Mouse (Mus musculus) spleen, adult 2 months (tissue): Measurements from ENCODE around the gene Gm14139.
"Not testable (repeated sequence)": the region's sequence is repeated elsewhere in the genome, so short reads cannot be mapped to it uniquely, and the experiment has no call there.

Source experiments
- CTCF ChIP-seq: fragments of 200-500 bp; IDR thresholded peaks from 2 replicates; pipeline ENCODE4 v1.5.1; 2011; ENCODE audit warnings: mild to moderate bottlenecking, inconsistent platforms; ENCODE audit not compliant: insufficient read depth, insufficient read length, insufficient replicate concordance; ENCODE audit errors: extremely low read depth
- POLR2A ChIP-seq: fragments of 200-500 bp; IDR thresholded peaks from 2 replicates; pipeline ENCODE4 v1.6.1; 2011; ENCODE audit warnings: low read depth, low read length, inconsistent platforms

GRCm38 (mm10) chr2:150132002-150132401 lies 49.6 kb upstream of the Gm14139 start:
- TF ChIP-seq CTCF, POLR2A: not testable (repeated sequence)
